Mouse (Mus musculus) hindbrain, embryonic 13.5 days (tissue): Measurements from ENCODE around the gene Adam30. TPM values are rescaled to one million over a fixed set of nuclear protein-coding genes. Genes with fewer than 3 reads are reported as not detected.

Experiments used
- ATAC-seq: fragments of 200-750 bp; cut with Nextera tagmentation; 2 replicates; pipeline ENCODE4 v1.8.0; 2017; ENCODE audit warnings: moderate TSS enrichment; ENCODE audit not compliant: low FRiP score
- H3K27ac ChIP-seq: fragments of 300-500 bp; sonication (generic); 2 replicates; pipeline ENCODE4 v1.5.1; 2015; ENCODE audit warnings: inconsistent platforms, mild to moderate bottlenecking, moderate library complexity
- H3K27me3 ChIP-seq: fragments of 300-500 bp; sonication (generic); 2 replicates; pipeline ENCODE4 v1.6.1; 2015; ENCODE audit warnings: mild to moderate bottlenecking, inconsistent platforms
- H3K36me3 ChIP-seq: fragments of 300-500 bp; sonication (generic); 2 replicates; pipeline ENCODE4 v1.6.1; 2015; ENCODE audit warnings: mild to moderate bottlenecking, inconsistent platforms
- H3K4me1 ChIP-seq: fragments of 300-500 bp; sonication (generic); replicated peaks from 2 replicates; pipeline ENCODE4 v1.6.1; 2015; ENCODE audit warnings: inconsistent platforms
- H3K4me2 ChIP-seq: fragments of 300-500 bp; sonication (generic); 2 replicates; pipeline ENCODE4 v1.6.1; 2015; ENCODE audit warnings: inconsistent platforms, mild to moderate bottlenecking, moderate library complexity
- H3K4me3 ChIP-seq: fragments of 300-500 bp; sonication (generic); 2 replicates; pipeline ENCODE4 v1.5.1; 2015; ENCODE audit warnings: mild to moderate bottlenecking, inconsistent platforms
- H3K9ac ChIP-seq: fragments of 300-500 bp; sonication (generic); 2 replicates; pipeline ENCODE4 v1.6.1; 2015; ENCODE audit warnings: mild to moderate bottlenecking, inconsistent platforms
- H3K9me3 ChIP-seq: fragments of 300-500 bp; sonication (generic); 2 replicates; pipeline ENCODE4 v1.6.1; 2016; ENCODE audit warnings: inconsistent platforms
- WGBS: fragments of 180-500 bp; shearing (Covaris S2); methylation state at CpG from one replicate; pipeline ENCODE4 v1.1.7; 2015; 5-methylcytosine and 5-hydroxymethylcytosine counted together
- polyA plus RNA-seq: library from polyadenylated mRNA; unstranded; fragments of >200 nt; fragmentation: Nextera tagmentation; extraction: Ambion mirVana; gene quantifications from 2 replicates; pipeline ENCODE4 v1.2.1, GENCODE M21; 2015

Gene Adam30
- polyA plus RNA-seq, 1 experiment from 2014 or later, result 0.05 TPM

DNA sequence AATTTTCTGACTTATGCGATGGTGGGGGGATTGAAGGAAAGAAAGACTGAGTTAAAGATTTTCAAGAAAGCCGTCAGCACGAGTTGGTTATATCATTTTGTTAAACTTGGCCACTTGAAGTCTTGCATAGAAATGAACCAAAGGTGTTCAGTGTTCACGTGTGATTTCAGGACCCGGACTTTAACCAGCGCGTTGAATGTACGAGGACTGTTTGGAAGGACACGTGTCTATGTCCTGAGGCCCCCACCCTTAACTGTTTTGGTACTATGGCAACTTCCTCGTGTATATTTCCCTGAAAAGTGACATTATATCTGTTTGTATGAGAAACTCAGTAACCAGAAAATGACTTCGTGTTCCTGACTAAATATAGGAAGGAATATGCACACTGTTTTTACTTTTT, 10.5 kb upstream of the Adam30 start:
- no peak overlapping the region for H3K9ac ChIP-seq
- no peak overlapping the region for H3K4me3 ChIP-seq
- H3K9me3 ChIP-seq, result no peaks in the 10 kb centered on the region
- H3K27ac ChIP-seq, result no peak overlapping the region
- H3K4me2 ChIP-seq, result no peak overlapping the region
- peaks cover 33% of the 10 kb centered on the region for H3K36me3 ChIP-seq
- WGBS, result 94% methylated on average over 11 of the region's 11 CpGs
- no peak for ATAC-seq
- H3K4me1 ChIP-seq, result no peaks in the 10 kb centered on the region
- H3K27me3 ChIP-seq, result no peaks in the 10 kb centered on the region

DNA sequence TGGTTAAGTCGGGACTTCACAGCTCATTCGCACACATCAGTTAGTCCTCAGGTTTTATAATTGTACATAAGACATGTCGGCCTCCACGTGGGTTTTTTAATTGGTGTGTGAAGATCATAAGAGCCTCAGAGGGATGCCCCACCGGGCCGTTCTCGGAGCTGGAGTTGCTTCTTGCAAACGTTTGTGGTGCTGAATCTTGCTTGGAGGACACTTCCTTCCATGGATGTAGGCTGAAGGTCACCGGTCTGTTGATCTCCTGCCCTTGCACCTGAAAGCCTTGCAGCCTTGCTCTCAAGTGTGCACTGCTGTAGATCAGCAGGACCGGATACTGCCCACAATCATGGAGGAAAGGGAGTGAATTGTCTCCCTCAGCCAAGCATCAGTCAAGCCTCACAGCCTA, 9.4 kb upstream of the Adam30 start:
- Histone ChIP-seq H3K4me2 (no peak overlapping the region), H3K4me1 (no peaks in the 10 kb centered on the region), H3K9me3 (no peaks in the 10 kb centered on the region), H3K9ac (no peak overlapping the region), H3K4me3 (no peak overlapping the region), H3K27ac (no peak overlapping the region), H3K36me3 (peaks cover 27% of the 10 kb centered on the region), H3K27me3 (no peaks in the 10 kb centered on the region)
- WGBS, result 90% methylated on average over 10 of the region's 10 CpGs
- no peak for ATAC-seq

DNA sequence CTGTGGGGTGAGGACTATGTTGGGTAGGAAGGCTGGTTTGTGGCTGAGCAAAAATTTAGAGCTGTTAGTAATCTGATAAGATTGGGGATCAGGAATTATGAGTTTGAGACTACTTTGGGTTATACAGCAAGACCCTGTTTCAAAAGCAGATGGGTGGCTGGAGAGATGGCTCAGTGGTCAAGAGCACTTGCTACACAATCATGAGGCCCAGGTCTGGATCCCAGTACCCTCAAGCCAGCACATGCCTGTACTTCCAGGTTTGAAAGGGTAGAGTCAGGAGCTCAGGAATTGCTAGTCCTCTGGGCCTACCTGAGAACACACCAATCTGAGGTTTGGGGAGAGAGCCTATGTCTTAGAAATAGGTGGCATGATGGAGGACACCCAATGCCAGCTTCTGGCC, 7.0 kb upstream of the Adam30 start:
- Histone ChIP-seq H3K9me3 (no peaks in the 10 kb centered on the region), H3K9ac (no peak overlapping the region), H3K27me3 (no peaks in the 10 kb centered on the region), H3K4me2 (no peak overlapping the region), H3K4me3 (no peak overlapping the region), H3K27ac (no peak overlapping the region), H3K36me3 (0 out of 2 replicates have a peak, but pooled peaks cover 5% of the 10 kb centered on the region), H3K4me1 (no peaks in the 10 kb centered on the region)
- ATAC-seq, result no peak

DNA sequence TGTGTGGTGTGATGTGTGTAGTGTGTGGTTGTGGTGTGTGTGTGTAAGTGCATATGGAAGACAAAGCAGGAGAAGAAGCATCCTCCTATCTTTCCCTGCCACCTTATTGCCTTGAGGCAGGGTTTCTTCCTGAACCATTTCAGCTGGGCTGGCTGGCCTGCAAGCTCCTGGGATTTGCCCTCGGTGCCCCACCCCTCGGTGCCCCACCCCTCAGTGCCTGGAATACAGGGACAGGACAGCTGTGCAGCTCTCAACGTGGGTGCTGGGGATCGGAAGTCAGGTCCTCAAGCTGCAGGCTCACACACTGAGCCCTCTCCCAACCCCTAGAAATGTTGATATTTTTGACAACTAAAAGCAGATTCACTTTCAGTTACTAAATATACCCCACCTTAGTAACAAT, 4.3 kb upstream of the Adam30 start:
- Histone ChIP-seq H3K4me3 (no peak overlapping the region), H3K4me1 (no peaks in the 10 kb centered on the region), H3K27ac (no peak overlapping the region), H3K36me3 (no peaks in the 10 kb centered on the region), H3K27me3 (no peaks in the 10 kb centered on the region), H3K4me2 (no peak overlapping the region), H3K9ac (no peak overlapping the region), H3K9me3 (no peaks in the 10 kb centered on the region)
- no peak for ATAC-seq
- 63% methylated on average over 4 of the region's 4 CpGs for WGBS

DNA sequence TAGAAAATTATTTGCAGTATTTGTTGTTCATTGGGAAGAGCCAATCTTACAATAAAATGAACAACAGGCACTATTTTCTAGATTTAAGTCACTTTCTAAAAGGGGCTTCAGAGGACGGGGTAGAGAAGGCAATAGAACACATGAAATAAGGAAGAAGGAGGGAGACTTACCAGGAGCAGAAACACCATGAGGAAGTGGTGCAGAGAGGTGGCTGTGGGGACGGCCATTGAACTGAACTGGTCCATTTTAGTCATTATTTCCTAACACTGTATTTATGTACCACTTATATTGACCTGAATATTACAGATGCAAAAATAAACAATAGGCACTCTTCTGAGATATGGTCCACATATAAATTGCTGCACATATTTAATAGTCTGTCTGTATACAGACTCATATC, 3.4 kb upstream of the Adam30 start:
- H3K36me3 ChIP-seq, result no peaks in the 10 kb centered on the region
- H3K4me2 ChIP-seq, result no peak overlapping the region
- H3K9ac ChIP-seq, result no peak overlapping the region
- no peak overlapping the region for H3K27ac ChIP-seq
- H3K27me3 ChIP-seq, result no peaks in the 10 kb centered on the region
- ATAC-seq, result no peak
- no peaks in the 10 kb centered on the region for H3K9me3 ChIP-seq
- no peaks in the 10 kb centered on the region for H3K4me1 ChIP-seq
- WGBS, result 85% methylated on average over 2 of the region's 2 CpGs
- no peak overlapping the region for H3K4me3 ChIP-seq

DNA sequence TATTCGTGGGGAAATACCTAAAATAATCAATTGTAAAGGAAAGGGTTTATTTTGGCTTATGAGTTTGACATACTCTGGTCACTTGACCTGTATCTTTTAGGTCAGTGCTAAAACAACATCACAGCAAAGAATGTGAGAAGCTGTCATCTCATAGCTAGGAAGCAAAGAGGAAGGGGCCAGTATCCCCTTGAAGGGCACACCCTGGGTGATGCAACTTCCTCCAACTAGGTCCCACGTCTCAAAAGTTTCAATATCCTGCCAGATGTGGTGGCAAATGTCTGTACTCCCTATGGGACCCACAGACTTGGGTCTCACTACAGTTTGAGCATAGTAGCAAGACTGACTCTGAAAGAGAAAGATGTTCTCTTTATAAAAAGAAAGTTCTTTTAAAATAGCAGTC, 2.8 kb upstream of the Adam30 start:
- 52% methylated on average over 2 of the region's 2 CpGs for WGBS
- no peak overlapping the region for H3K9ac ChIP-seq
- no peaks in the 10 kb centered on the region for H3K4me1 ChIP-seq
- H3K27me3 ChIP-seq, result no peaks in the 10 kb centered on the region
- no peaks in the 10 kb centered on the region for H3K36me3 ChIP-seq
- H3K4me2 ChIP-seq, result no peak overlapping the region
- H3K9me3 ChIP-seq, result no peaks in the 10 kb centered on the region
- ATAC-seq, result no peak
- H3K4me3 ChIP-seq, result no peak overlapping the region
- no peak overlapping the region for H3K27ac ChIP-seq

DNA sequence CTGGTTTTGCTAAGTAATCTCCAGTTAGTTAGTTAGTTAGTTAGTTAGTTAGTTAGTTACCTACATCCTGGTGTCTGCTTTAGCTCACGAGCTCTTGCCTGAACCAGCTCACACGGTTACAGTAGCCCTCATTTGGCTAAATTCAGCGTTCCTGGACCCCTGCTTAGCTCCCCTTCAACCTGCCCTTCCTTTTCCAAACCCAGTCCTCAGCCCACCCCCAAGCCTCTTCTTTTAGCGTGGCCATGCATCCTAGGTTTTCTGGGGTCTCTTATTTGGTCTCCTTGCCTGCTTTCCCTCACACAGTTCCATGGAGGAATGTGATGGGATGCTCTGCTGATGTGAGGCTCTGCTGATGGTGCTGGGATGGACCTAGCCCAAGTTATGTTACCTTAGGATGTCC, 1.8 kb upstream of the Adam30 start:
- Histone ChIP-seq H3K9ac (no peak overlapping the region), H3K27me3 (no peaks in the 10 kb centered on the region), H3K9me3 (no peaks in the 10 kb centered on the region), H3K4me1 (no peaks in the 10 kb centered on the region), H3K27ac (no peak overlapping the region), H3K36me3 (no peaks in the 10 kb centered on the region), H3K4me2 (no peak overlapping the region), H3K4me3 (no peak overlapping the region)
- no peak for ATAC-seq
- 83% methylated on average over 4 of the region's 4 CpGs for WGBS

DNA sequence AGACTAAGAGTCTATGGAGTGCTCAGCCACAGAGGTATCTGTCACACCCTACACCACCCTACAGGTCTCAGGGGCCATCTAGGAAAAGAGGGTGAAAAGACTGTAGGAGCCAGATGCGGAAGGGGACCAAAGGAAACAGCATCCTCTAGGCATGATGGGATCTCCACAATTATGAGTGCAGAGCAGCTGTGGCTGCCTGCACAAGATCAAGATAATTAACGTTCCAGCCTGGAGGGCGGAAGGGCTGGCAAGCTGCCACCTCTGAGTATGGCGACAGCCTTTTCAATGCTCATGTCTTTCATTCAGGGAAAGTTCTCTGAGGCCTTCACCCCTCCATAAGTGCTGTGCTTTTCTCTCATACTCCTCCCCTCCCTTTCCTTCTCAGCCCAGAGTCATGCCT, 1.1 kb upstream of the Adam30 start:
- ATAC-seq, result no peak
- no peaks in the 10 kb centered on the region for H3K36me3 ChIP-seq
- H3K9me3 ChIP-seq, result no peaks in the 10 kb centered on the region
- H3K27me3 ChIP-seq, result no peaks in the 10 kb centered on the region
- no peak overlapping the region for H3K9ac ChIP-seq
- H3K4me3 ChIP-seq, result no peak overlapping the region
- H3K4me2 ChIP-seq, result no peak overlapping the region
- no peaks in the 10 kb centered on the region for H3K4me1 ChIP-seq
- no peak overlapping the region for H3K27ac ChIP-seq
- WGBS, result 40% methylated on average over 4 of the region's 4 CpGs

DNA sequence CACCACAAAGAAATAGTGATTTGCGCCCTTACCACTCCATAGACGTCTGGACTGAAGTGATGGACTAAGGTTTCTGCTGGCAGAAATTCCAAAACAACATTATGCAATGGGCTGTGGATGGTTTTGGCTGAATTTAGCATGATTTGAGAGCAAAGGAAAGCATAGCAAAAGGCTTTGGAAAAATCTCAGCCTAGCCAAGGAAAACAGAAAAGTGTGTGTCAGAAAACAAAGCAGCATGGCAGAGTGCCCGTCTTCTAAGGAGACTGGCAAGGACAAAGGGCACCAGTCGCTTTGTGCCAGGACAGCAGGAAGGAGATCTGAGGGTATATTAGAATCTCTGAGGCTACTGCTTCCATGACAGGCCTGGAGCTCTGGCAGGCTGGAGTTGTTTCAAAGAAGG, 17.9 kb downstream of the Adam30 start:
- Histone ChIP-seq H3K9me3 (no peaks in the 10 kb centered on the region; the same call in 1 of the 2 replicates), H3K27ac (no peak overlapping the region), H3K9ac (no peak overlapping the region), H3K27me3 (no peaks in the 10 kb centered on the region), H3K36me3 (no peaks in the 10 kb centered on the region), H3K4me3 (no peak overlapping the region), H3K4me1 (no peaks in the 10 kb centered on the region), H3K4me2 (no peak overlapping the region)
- 75% methylated on average over 4 of the region's 4 CpGs for WGBS
- ATAC-seq, result no peak

DNA sequence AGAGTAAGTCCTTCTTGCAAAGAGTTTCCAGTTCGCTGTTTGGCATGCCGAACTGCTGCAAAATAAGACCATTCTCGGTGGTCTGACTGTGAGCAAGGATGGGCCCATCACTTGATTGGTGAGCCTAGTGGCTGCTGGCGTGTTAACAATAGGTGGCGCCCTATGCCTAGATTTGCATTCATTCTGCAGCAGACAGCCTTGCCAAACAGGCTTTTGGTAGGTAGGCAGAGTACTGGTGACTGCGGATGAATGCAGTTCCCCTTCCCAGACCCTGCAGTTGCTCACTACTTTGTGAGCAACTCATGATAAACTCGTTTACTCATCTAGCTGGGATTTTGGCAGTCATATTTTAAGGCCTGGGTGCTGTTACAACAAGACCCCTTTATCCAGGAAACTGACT, 20.4 kb downstream of the Adam30 start:
- H3K36me3 ChIP-seq, result no peaks in the 10 kb centered on the region
- H3K4me2 ChIP-seq, result no peak overlapping the region
- H3K9ac ChIP-seq, result no peak overlapping the region
- H3K27ac ChIP-seq, result no peak overlapping the region
- 0 out of 2 replicates have a peak, but pooled peaks have one; percentile 36 for ATAC-seq
- no peaks in the 10 kb centered on the region for H3K27me3 ChIP-seq
- H3K4me3 ChIP-seq, result no peak overlapping the region
- WGBS, result 25% methylated on average over 7 of the region's 7 CpGs
- H3K9me3 ChIP-seq, result no peaks in the 10 kb centered on the region
- H3K4me1 ChIP-seq, result peaks cover 5% of the 10 kb centered on the region; the same call in 1 of the 2 replicates

DNA sequence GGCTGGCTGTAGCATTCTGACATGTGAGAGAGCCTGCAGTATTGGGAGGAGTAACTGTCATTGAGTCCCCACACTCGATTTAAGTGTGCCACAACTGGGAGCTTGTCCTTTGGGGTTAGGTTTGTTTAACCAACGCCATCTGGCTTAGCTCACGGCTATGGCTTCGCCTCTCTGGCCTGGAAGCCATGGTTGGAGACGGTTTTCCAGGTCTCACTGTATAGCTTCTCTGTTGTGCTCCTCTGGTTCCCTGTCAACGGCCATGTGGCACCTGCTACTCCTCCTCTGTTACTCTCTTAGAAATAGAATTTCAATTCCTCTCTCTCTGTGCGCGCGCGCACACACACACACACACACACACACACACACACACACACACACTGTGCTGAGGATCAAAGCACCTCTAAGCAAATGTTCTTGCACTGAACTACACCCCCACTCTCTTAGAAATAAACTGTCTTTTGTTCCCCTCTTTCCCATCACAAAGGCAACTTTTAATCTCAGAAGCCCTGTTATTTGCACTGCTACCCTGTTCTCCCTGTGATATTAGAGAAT, 24.8 kb downstream of the Adam30 start:
- no peak overlapping the region for H3K27ac ChIP-seq
- no peaks in the 10 kb centered on the region for H3K27me3 ChIP-seq
- no peaks in the 10 kb centered on the region for H3K9me3 ChIP-seq
- WGBS, result 53% methylated on average over 10 of the region's 10 CpGs
- ATAC-seq, result no peak
- H3K4me3 ChIP-seq, result no peak overlapping the region
- H3K4me2 ChIP-seq, result no peak overlapping the region
- H3K36me3 ChIP-seq, result no peaks in the 10 kb centered on the region
- no peak overlapping the region for H3K9ac ChIP-seq
- peaks cover 5% of the 10 kb centered on the region; the same call in 1 of the 2 replicates for H3K4me1 ChIP-seq

DNA sequence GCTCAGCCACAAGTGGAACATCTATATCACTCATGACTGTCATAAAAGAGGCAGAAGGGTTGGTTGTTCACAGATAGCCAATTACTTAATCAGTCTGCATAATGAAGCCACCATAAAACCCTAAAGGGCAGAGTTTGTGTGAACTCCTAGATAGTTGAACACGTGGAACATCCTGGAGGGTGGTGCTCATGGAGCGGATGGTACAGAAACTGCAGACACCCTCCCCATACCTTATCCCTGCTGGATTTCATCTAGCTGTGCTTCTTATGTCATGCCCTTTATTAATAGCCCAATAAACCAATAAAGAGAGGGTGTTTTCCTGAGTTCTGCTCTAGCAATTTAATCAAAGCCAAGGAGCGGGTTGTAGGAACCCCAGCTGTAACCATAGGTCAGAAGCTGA, 27.3 kb downstream of the Adam30 start:
- WGBS, result 92% methylated on average over 3 of the region's 3 CpGs
- no peak overlapping the region for H3K27ac ChIP-seq
- no peak overlapping the region for H3K4me3 ChIP-seq
- ATAC-seq, result no peak
- H3K9me3 ChIP-seq, result no peaks in the 10 kb centered on the region
- no peak overlapping the region for H3K9ac ChIP-seq
- H3K27me3 ChIP-seq, result no peaks in the 10 kb centered on the region
- H3K4me1 ChIP-seq, result peaks cover 5% of the 10 kb centered on the region; the same call in 1 of the 2 replicates
- H3K36me3 ChIP-seq, result no peaks in the 10 kb centered on the region
- H3K4me2 ChIP-seq, result no peak overlapping the region

DNA sequence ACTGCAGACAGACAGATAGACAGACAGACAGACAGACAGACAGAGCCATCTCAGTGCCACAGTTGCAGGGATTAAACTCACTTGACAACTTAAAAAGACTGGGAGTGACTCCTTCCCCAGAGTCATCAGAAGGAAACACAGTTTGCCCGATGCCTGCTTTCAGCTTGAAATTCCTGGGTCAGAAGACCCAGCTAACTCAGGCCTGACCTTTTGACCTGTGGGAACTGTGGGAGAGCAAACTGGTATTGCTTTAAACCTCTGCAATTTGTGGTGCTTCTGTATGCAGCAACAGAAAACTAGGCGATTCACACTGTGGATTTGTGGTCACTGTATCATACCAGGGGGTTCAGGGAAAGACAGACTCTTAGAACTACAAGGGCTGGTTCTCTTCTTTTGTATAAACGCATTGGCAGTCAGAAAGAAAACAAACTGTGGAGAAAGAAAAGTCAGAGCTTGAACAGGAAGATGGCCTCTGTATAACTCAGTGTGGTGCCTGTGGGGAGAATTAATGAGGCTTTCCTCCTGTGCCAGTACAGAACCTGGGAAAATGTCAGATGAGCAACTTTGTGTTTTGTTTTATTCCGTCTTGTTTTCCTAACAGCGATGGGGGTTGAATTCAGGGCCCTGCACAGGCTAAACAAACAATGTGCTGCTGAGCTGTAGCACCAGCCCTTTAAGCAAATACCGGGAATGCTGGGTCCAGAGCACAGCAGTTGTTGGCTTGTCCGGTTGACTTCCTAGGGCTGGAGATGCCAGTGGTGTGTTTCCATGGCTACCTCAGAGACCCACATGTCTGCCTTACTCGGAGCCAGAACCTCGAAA, 37.5 kb downstream of the Adam30 start:
- Histone ChIP-seq H3K36me3 (no peaks in the 10 kb centered on the region), H3K27me3 (no peaks in the 10 kb centered on the region), H3K27ac (peak overlapping the region; percentile 31), H3K4me1 (peaks cover 14% of the 10 kb centered on the region), H3K4me2 (no peak overlapping the region), H3K4me3 (no peak overlapping the region), H3K9me3 (no peaks in the 10 kb centered on the region), H3K9ac (no peak overlapping the region)
- WGBS, result 7% methylated on average over 9 of the region's 9 CpGs
- peak; percentile 83 for ATAC-seq
